Mouse (Mus musculus): Measurements from ENCODE around the gene Krt7. TPM values are rescaled to one million over a fixed set of nuclear protein-coding genes. Genes with fewer than 3 reads are reported as not detected.

Gene Krt7
- polyA plus RNA-seq, 1 experiment from 2014 or later: 31.9 TPM

- no peaks in the 10 kb centered on the region for H3K36me3 ChIP-seq
- H3K9me3 ChIP-seq: no peaks in the 10 kb centered on the region
- H3K4me3 ChIP-seq: no peak overlapping the region
- 0 out of 2 replicates have a peak, but pooled peaks cover 14% of the 10 kb centered on the region for H3K27me3 ChIP-seq (ENCODE audit: insufficient read depth, poor library complexity, severe bottlenecking)
- 42% methylated on average over 4 of the region's 6 CpGs for WGBS
- no peak for DNase-seq (ENCODE audit: low spot score)
- H3K27ac ChIP-seq: no peak overlapping the region
- H3K4me1 ChIP-seq: peaks cover 6% of the 10 kb centered on the region
These were observed 10.1 kb downstream of the Krt7 start for GRCm38 (mm10) chr15:101420903-101421302.

- H3K36me3 ChIP-seq: no peaks in the 10 kb centered on the region
- WGBS: 29% methylated on average over 5 of the region's 5 CpGs
- H3K4me1 ChIP-seq: peaks cover 6% of the 10 kb centered on the region
- no peak overlapping the region for H3K4me3 ChIP-seq
- no peak overlapping the region for H3K27ac ChIP-seq
- H3K9me3 ChIP-seq: no peaks in the 10 kb centered on the region
- peaks cover 40% of the 10 kb centered on the region for H3K27me3 ChIP-seq (ENCODE audit: insufficient read depth, poor library complexity, severe bottlenecking)
- DNase-seq (ENCODE audit: low spot score): no peak
These were observed 14.1 kb downstream of the Krt7 start for GRCm38 (mm10) chr15:101424914-101425313.

- no peak overlapping the region for H3K4me3 ChIP-seq
- H3K27ac ChIP-seq: no peak overlapping the region
- peaks cover 73% of the 10 kb centered on the region for H3K27me3 ChIP-seq (ENCODE audit: insufficient read depth, poor library complexity, severe bottlenecking)
- 85% methylated on average over 7 of the region's 7 CpGs for WGBS
- H3K36me3 ChIP-seq: no peaks in the 10 kb centered on the region
- H3K4me1 ChIP-seq: peaks cover 8% of the 10 kb centered on the region
- DNase-seq (ENCODE audit: low spot score): no peak
- H3K9me3 ChIP-seq: no peaks in the 10 kb centered on the region
These were observed 25.8 kb downstream of the Krt7 start for GRCm38 (mm10) chr15:101436611-101437010.

GRCm38 (mm10) chr15:101438555-101438954 lies 27.7 kb downstream of the Krt7 start, which contains the start of gene Krt87:
Gene Krt87, minus strand, starts transcription at chr15:101438804.
- no peak for DNase-seq (ENCODE audit: low spot score)
- H3K36me3 ChIP-seq: no peaks in the 10 kb centered on the region
- WGBS: 4% methylated on average over 34 of the region's 34 CpGs
- 0 out of 2 replicates have a peak within 1 kb of the TSS, but pooled peaks have one; percentile 7 for H3K27ac ChIP-seq
- H3K9me3 ChIP-seq: no peaks in the 10 kb centered on the region
- H3K4me3 ChIP-seq: peak within 1 kb of the TSS; percentile 48
- peaks cover 71% of the 10 kb centered on the region for H3K27me3 ChIP-seq (ENCODE audit: insufficient read depth, poor library complexity, severe bottlenecking)
- H3K4me1 ChIP-seq: peaks cover 8% of the 10 kb centered on the region

- peaks cover 61% of the 10 kb centered on the region for H3K27me3 ChIP-seq (ENCODE audit: insufficient read depth, poor library complexity, severe bottlenecking)
- no peak overlapping the region for H3K27ac ChIP-seq
- no peak for DNase-seq (ENCODE audit: low spot score)
- no peak overlapping the region for H3K4me3 ChIP-seq
- H3K9me3 ChIP-seq: no peaks in the 10 kb centered on the region
- peaks cover 8% of the 10 kb centered on the region for H3K4me1 ChIP-seq
- no peaks in the 10 kb centered on the region for H3K36me3 ChIP-seq
- 69% methylated on average over 4 of the region's 4 CpGs for WGBS
These were observed 30.0 kb downstream of the Krt7 start for GRCm38 (mm10) chr15:101440837-101441236.

GRCm38 (mm10) chr15:101446572-101446971 lies 35.7 kb downstream of the Krt7 start:
- 64% methylated on average over 11 of the region's 11 CpGs for WGBS
- Histone ChIP-seq H3K36me3 (no peaks in the 10 kb centered on the region), H3K4me3 (no peak overlapping the region), H3K27ac (no peak overlapping the region), H3K4me1 (no peaks in the 10 kb centered on the region), H3K27me3 (ENCODE audit: insufficient read depth, poor library complexity, severe bottlenecking) (0 out of 2 replicates have a peak, but pooled peaks cover 6% of the 10 kb centered on the region), H3K9me3 (no peaks in the 10 kb centered on the region)
- no peak for DNase-seq (ENCODE audit: low spot score)

- WGBS: 75% methylated on average over 2 of the region's 2 CpGs
- Histone ChIP-seq H3K4me1 (no peaks in the 10 kb centered on the region), H3K4me3 (no peak within 1 kb of the TSS), H3K27ac (no peak within 1 kb of the TSS), H3K36me3 (no peaks in the 10 kb centered on the region), H3K9me3 (no peaks in the 10 kb centered on the region), H3K27me3 (ENCODE audit: insufficient read depth, poor library complexity, severe bottlenecking) (0 out of 2 replicates have a peak, but pooled peaks cover 2% of the 10 kb centered on the region)
- DNase-seq (ENCODE audit: low spot score): no peak
These were observed 36.6 kb downstream of the Krt7 start, which contains the start of gene Krt88 for GRCm38 (mm10) chr15:101447444-101447843. Gene Krt88, plus strand, starts transcription at chr15:101447744.

- H3K4me1 ChIP-seq: peaks cover 7% of the 10 kb centered on the region
- 4% methylated on average over 13 of the region's 13 CpGs for WGBS
These were observed 42.4 kb downstream of the Krt7 start for GRCm38 (mm10) chr15:101453093-101453736.

GRCm38 (mm10) chr15:101454774-101455173 lies 43.9 kb downstream of the Krt7 start:
- 79% methylated on average over 8 of the region's 8 CpGs for WGBS
- no peak for DNase-seq (ENCODE audit: low spot score)
- Histone ChIP-seq H3K9me3 (no peaks in the 10 kb centered on the region), H3K36me3 (no peaks in the 10 kb centered on the region), H3K4me1 (peaks cover 7% of the 10 kb centered on the region), H3K27me3 (ENCODE audit: insufficient read depth, poor library complexity, severe bottlenecking) (peaks cover 18% of the 10 kb centered on the region; the same call in 1 of the 2 replicates), H3K27ac (no peak overlapping the region), H3K4me3 (no peak overlapping the region)

More at GRCm38 (mm10) chr15:101453093-101453736, 42.4 kb downstream of the Krt7 start:
- H3K27me3 ChIP-seq (ENCODE audit: insufficient read depth, poor library complexity, severe bottlenecking): peaks cover 13% of the 10 kb centered on the region; the same call in 1 of the 2 replicates
- H3K27ac ChIP-seq: no peak overlapping the region
- DNase-seq (ENCODE audit: low spot score): peak; percentile 81
- no peaks in the 10 kb centered on the region for H3K36me3 ChIP-seq
- peak overlapping the region; percentile 24; the same call in 1 of the 2 replicates for H3K4me3 ChIP-seq
- H3K9me3 ChIP-seq: no peaks in the 10 kb centered on the region

GRCm38 (mm10) chr15:101455292-101455691 lies 44.4 kb downstream of the Krt7 start:
- Histone ChIP-seq H3K4me3 (no peak overlapping the region), H3K36me3 (no peaks in the 10 kb centered on the region), H3K9me3 (no peaks in the 10 kb centered on the region), H3K27ac (no peak overlapping the region), H3K27me3 (ENCODE audit: insufficient read depth, poor library complexity, severe bottlenecking) (peaks cover 18% of the 10 kb centered on the region; the same call in 1 of the 2 replicates), H3K4me1 (peaks cover 7% of the 10 kb centered on the region)
- WGBS: 82% methylated on average over 2 of the region's 2 CpGs
- DNase-seq (ENCODE audit: low spot score): no peak

GRCm38 (mm10) chr15:101455891-101456290 lies 45.0 kb downstream of the Krt7 start:
- Histone ChIP-seq H3K27ac (no peak overlapping the region), H3K36me3 (no peaks in the 10 kb centered on the region), H3K9me3 (no peaks in the 10 kb centered on the region), H3K4me3 (no peak overlapping the region), H3K27me3 (ENCODE audit: insufficient read depth, poor library complexity, severe bottlenecking) (peaks cover 18% of the 10 kb centered on the region; the same call in 1 of the 2 replicates), H3K4me1 (peaks cover 7% of the 10 kb centered on the region)
- no peak for DNase-seq (ENCODE audit: low spot score)
- 81% methylated on average over 6 of the region's 6 CpGs for WGBS

GRCm38 (mm10) chr15:101458361-101458930 lies 47.6 kb downstream of the Krt7 start:
- Histone ChIP-seq H3K9me3 (no peaks in the 10 kb centered on the region), H3K27me3 (ENCODE audit: insufficient read depth, poor library complexity, severe bottlenecking) (peaks cover 13% of the 10 kb centered on the region; the same call in 1 of the 2 replicates), H3K36me3 (no peaks in the 10 kb centered on the region), H3K4me1 (peaks cover under 1% of the 10 kb centered on the region; the same call in 1 of the 2 replicates), H3K27ac (no peak overlapping the region), H3K4me3 (no peak overlapping the region)
- DNase-seq (ENCODE audit: low spot score): no peak
- 75% methylated on average over 16 of the region's 16 CpGs for WGBS

GRCm38 (mm10) chr15:101459283-101459682 lies 48.4 kb downstream of the Krt7 start:
- H3K9me3 ChIP-seq: no peaks in the 10 kb centered on the region
- H3K27me3 ChIP-seq (ENCODE audit: insufficient read depth, poor library complexity, severe bottlenecking): peaks cover 17% of the 10 kb centered on the region
- no peak for DNase-seq (ENCODE audit: low spot score)
- no peak overlapping the region for H3K27ac ChIP-seq
- no peaks in the 10 kb centered on the region for H3K4me1 ChIP-seq
- no peak overlapping the region for H3K4me3 ChIP-seq
- WGBS: 82% methylated on average over 14 of the region's 14 CpGs
- H3K36me3 ChIP-seq: no peaks in the 10 kb centered on the region

All from heart, embryonic 10.5 days (tissue).